Mouse (Mus musculus) cerebellum, adult 2 months (tissue): ENCODE data around the gene Ptcd2. TPM values are rescaled to one million over a fixed set of nuclear protein-coding genes. Genes with fewer than 3 reads are reported as not detected.

Experiments used
- DNase-seq, 2 experiments: peaks; one replicate each; pipeline ENCODE4 v3.0.0; 2021
- H3K27ac ChIP-seq: fragments of 200-500 bp; 2 replicates; pipeline ENCODE4 v1.5.1; 2012; ENCODE audit warnings: low read length, control low read depth, inconsistent platforms; ENCODE audit not compliant: insufficient read depth
- H3K27me3 ChIP-seq: fragments of 200-500 bp; 2 replicates; pipeline ENCODE4 v1.6.1; 2012; ENCODE audit warnings: inconsistent platforms, mild to moderate bottlenecking, low read length, moderate library complexity; ENCODE audit not compliant: control insufficient read depth, insufficient read depth
- H3K4me1 ChIP-seq: fragments of 200-500 bp; 2 replicates; pipeline ENCODE4 v1.6.1; 2011; ENCODE audit warnings: low read length; ENCODE audit not compliant: control insufficient read depth, insufficient read depth
- H3K4me3 ChIP-seq: fragments of 200-500 bp; replicated peaks from 2 replicates; pipeline ENCODE3; 2011; ENCODE audit warnings: mild to moderate bottlenecking, low read depth, low read length, control low read depth; ENCODE audit not compliant: insufficient read depth
- CTCF ChIP-seq: fragments of 200-500 bp; IDR thresholded peaks from 2 replicates; pipeline ENCODE4 v1.5.1; 2011; ENCODE audit warnings: low read depth, mild to moderate bottlenecking, control low read depth, low read length, moderate library complexity, borderline replicate concordance; ENCODE audit not compliant: insufficient read depth
- POLR2A ChIP-seq: fragments of 200-500 bp; IDR thresholded peaks from 2 replicates; pipeline ENCODE4 v1.6.1; 2011; ENCODE audit warnings: low read length, control low read depth, borderline replicate concordance; ENCODE audit not compliant: insufficient read depth
- WGBS: fragments of 180-500 bp; shearing (Covaris S2); methylation state at CpG from one replicate; pipeline ENCODE4 v1.1.7; 2018; 5-methylcytosine and 5-hydroxymethylcytosine counted together
- polyA plus RNA-seq: library from polyadenylated mRNA; depleted of rRNA; stranded (reverse); fragments of >200 nt; gene quantifications from 2 replicates; pipeline ENCODE4 v1.2.3, GENCODE M21; 2012; rRNA removed

Ptcd2 gene
- polyA plus RNA-seq, 1 experiment: 38.5 TPM

DNA sequence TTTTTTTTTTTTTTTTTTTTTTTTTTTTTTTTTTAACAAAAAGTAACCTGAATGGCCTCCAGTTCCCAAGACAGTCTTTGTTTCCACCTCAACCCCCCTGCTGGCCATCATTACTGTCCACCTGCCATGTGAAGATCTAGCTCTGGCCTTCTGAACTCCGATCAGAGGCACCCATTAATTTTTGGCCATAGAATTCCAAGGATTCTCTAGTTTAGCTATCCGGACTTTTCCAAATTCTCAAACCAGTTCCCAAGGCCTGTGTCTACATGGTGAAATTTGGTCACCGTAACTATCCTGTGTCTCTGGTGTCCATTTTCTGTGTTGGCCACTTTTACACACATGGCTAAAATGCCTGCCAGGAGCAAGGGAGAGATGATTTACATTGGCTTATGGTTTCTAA, 67.0 kb downstream of the Ptcd2 start:
- Histone ChIP-seq H3K4me3 (no peak overlapping the region), H3K27me3 (no peaks in the 10 kb centered on the region), H3K27ac (no peak overlapping the region), H3K4me1 (no peaks in the 10 kb centered on the region)
- TF ChIP-seq CTCF: no peak
- no peak for DNase-seq
- WGBS: 98% methylated on average over 3 of the region's 3 CpGs

DNA sequence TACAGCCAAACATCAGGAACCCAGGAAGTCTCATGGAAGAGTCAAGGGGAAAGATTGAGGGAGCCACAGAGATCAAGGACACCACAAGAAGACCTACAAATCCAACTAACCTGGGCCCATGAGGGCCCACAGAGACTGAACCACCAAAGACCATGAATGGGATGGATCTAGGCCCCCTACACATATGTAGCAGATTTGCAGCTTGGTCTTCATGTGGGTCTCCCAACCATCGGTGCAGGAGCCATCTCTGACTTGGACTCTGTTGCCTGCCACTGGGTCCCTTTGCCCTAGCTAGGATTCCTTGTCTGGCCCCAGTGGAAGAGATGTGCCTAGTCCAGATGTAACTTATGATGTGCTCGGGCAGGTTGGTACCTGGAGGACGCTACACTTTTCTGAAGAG, 72.5 kb downstream of the Ptcd2 start:
- no peak overlapping the region for H3K27ac ChIP-seq
- no peak for DNase-seq
- H3K27me3 ChIP-seq: no peaks in the 10 kb centered on the region
- H3K4me1 ChIP-seq: no peaks in the 10 kb centered on the region
- H3K4me3 ChIP-seq: no peak overlapping the region
- TF ChIP-seq CTCF: no peak
- no peak for TF ChIP-seq POLR2A
- 95% methylated on average over 3 of the region's 3 CpGs for WGBS

Other genes with a start within 250 kb of the Ptcd2 start
- 2.8 and 3.1 TPM in 2 replicates for gene Zfp366, start 159.9 kb downstream of the Ptcd2 start, polyA plus RNA-seq
- gene Mrps27, start 81 bp upstream of the Ptcd2 start, polyA plus RNA-seq: 36.8 and 38.5 TPM in 2 replicates
- gene Map1b, start 171.8 kb upstream of the Ptcd2 start, polyA plus RNA-seq: 155 and 166 TPM in 2 replicates